Mouse (Mus musculus) brain, embryonic 14.5 days (tissue): ENCODE results near the gene BC035044. TPM values are rescaled to one million over a fixed set of nuclear protein-coding genes. Genes with fewer than 3 reads are reported as not detected.
A peak's percentile ranks its signal among the peaks of the same experiment; 100 is the strongest.

ENCODE experiments used
- DNase-seq: peaks from one replicate; pipeline ENCODE4 v3.0.0-alpha.2; 2011; ENCODE audit warnings: low read depth
- CTCF ChIP-seq: fragments of 200-500 bp; IDR thresholded peaks from 2 replicates; pipeline ENCODE4 v1.5.1; 2012; ENCODE audit warnings: inconsistent platforms, mild to moderate bottlenecking, moderate library complexity, borderline replicate concordance; ENCODE audit not compliant: insufficient read depth, insufficient read length; ENCODE audit errors: extremely low read depth
- POLR2A ChIP-seq: fragments of 200-500 bp; IDR thresholded peaks from 2 replicates; pipeline ENCODE4 v1.6.1; 2012; ENCODE audit warnings: mild to moderate bottlenecking, inconsistent platforms, borderline replicate concordance; ENCODE audit not compliant: poor library complexity, insufficient read depth, insufficient read length, severe bottlenecking; ENCODE audit errors: extremely low read depth
- polyA plus RNA-seq: library from polyadenylated mRNA; depleted of rRNA; stranded (reverse); fragments of >200 nt; gene quantifications from 2 replicates; pipeline ENCODE4 v1.2.3, GENCODE M21; 2012

The BC035044 gene
- polyA plus RNA-seq, 1 experiment: 0.49 TPM

GRCm38 (mm10) chr6:128868861-128869260, 22.1 kb downstream of the BC035044 start:
- no peak for DNase-seq

GRCm38 (mm10) chr6:128857976-128858375, 33.0 kb downstream of the BC035044 start:
- no peak for DNase-seq
- TF ChIP-seq POLR2A (no peak), CTCF (no peak)

More at GRCm38 (mm10) chr6:128868861-128869260, 22.1 kb downstream of the BC035044 start:
- no peak for TF ChIP-seq CTCF
- TF ChIP-seq POLR2A: no peak

GRCm38 (mm10) chr6:128856250-128856649, 34.7 kb downstream of the BC035044 start:
- no peak for TF ChIP-seq CTCF
- no peak for TF ChIP-seq POLR2A
- peak; percentile 85 for DNase-seq

- no peak for TF ChIP-seq POLR2A
- no peak for TF ChIP-seq CTCF
- DNase-seq: no peak
Measured at GRCm38 (mm10) chr6:128855477-128855876, 35.4 kb downstream of the BC035044 start.

GRCm38 (mm10) chr6:128854895-128855294, 36.0 kb downstream of the BC035044 start:
- TF ChIP-seq POLR2A: no peak
- no peak for TF ChIP-seq CTCF
- no peak for DNase-seq

- peak; percentile 75 for DNase-seq
- TF ChIP-seq CTCF (peak; percentile 54; the same call in 1 of the 2 replicates), POLR2A (no peak)
Measured at GRCm38 (mm10) chr6:128854024-128854820, 36.7 kb downstream of the BC035044 start.

- DNase-seq: no peak
- no peak for TF ChIP-seq POLR2A
- TF ChIP-seq CTCF: no peak
Measured at GRCm38 (mm10) chr6:128852766-128853165, 38.2 kb downstream of the BC035044 start.

- no peak for TF ChIP-seq POLR2A
- TF ChIP-seq CTCF: no peak
Measured at GRCm38 (mm10) chr6:128851151-128851550, 39.8 kb downstream of the BC035044 start.

GRCm38 (mm10) chr6:128850671-128851070, 40.3 kb downstream of the BC035044 start:
- no peak for TF ChIP-seq POLR2A
- TF ChIP-seq CTCF: no peak

More at GRCm38 (mm10) chr6:128851151-128851550, 39.8 kb downstream of the BC035044 start:
- DNase-seq: no peak

GRCm38 (mm10) chr6:128849902-128850301, 41.0 kb downstream of the BC035044 start:
- peak; percentile 69 for TF ChIP-seq CTCF
- no peak for TF ChIP-seq POLR2A
- DNase-seq: peak; percentile 73

More at GRCm38 (mm10) chr6:128850671-128851070, 40.3 kb downstream of the BC035044 start:
- DNase-seq: no peak

GRCm38 (mm10) chr6:128847401-128847800, 43.5 kb downstream of the BC035044 start:
- TF ChIP-seq CTCF: no peak
- no peak for TF ChIP-seq POLR2A

GRCm38 (mm10) chr6:128845998-128846542, 44.9 kb downstream of the BC035044 start:
- no peak for DNase-seq

More at GRCm38 (mm10) chr6:128847401-128847800, 43.5 kb downstream of the BC035044 start:
- DNase-seq: no peak

More at GRCm38 (mm10) chr6:128845998-128846542, 44.9 kb downstream of the BC035044 start:
- TF ChIP-seq POLR2A (no peak), CTCF (no peak)
